Mouse (Mus musculus) kidney, adult 11 months (tissue): ENCODE measurements around the gene Mettl17.

Experiments used
- DNase-seq: peaks from one replicate; pipeline ENCODE4 v3.0.0; 2022

Gene Mettl17

GRCm38 (mm10) chr14:51932092-51933020, 47.7 kb downstream of the Mettl17 start:
- no peak for DNase-seq

GRCm38 (mm10) chr14:51939005-51939404, 54.4 kb downstream of the Mettl17 start:
- no peak for DNase-seq

- peak; percentile 52 for DNase-seq
These were observed 56.4 kb downstream of the Mettl17 start for GRCm38 (mm10) chr14:51940944-51941560.

- no peak for DNase-seq
These were observed 56.9 kb downstream of the Mettl17 start for GRCm38 (mm10) chr14:51941577-51941976.

GRCm38 (mm10) chr14:51942236-51942635, 57.6 kb downstream of the Mettl17 start:
- no peak for DNase-seq
